Mouse (Mus musculus) 3T3-L1 (cell line): ENCODE data around the gene Usb1.

Experiments
- DNase-seq: peaks from one replicate; pipeline ENCODE4 v3.0.0-alpha.2; 2015; ENCODE audit warnings: low read depth, low spot score

Usb1 gene

DNA sequence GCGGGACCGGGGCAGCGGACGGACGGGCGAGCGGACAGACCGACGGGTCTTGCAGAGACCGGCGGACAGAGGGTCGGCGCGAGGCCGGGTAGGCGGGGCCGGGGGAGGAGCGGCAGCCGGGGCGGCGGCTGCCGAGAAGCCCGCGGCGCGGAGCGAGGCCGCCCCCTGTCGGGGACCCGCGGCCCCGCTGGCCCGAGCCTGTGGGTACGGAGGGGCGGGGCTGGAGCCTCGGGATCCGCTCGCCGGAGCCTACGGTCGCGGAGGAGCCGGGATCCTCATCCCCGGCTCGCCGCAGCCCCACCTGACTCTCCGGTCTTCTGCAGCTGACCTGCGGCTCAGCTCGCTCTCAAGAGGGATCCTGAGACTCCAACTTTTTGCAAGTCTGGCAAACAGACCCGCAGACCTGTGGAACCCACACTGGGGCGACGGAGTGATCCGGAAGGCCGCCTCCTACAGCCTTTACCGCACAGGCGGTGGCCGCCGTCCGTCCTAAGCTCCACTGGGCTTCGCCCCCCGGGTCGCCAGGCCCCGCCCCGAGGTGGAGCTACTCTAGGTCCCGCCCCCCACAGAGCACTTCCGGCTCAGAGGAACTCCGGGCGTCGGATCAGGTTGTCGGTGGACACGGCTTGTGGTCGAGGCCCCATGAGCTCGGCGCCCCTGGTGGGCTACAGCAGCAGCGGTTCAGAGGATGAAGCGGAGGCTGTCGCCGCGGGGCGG, at the start of gene Usb1, which contains the start of gene Zfp319:
Gene Usb1, plus strand, starts transcription at position 565 of the 717 bp plus-strand sequence.
Gene Zfp319, minus strand, starts transcription at position 231 of the 717 bp plus-strand sequence.
- peak; percentile 97 for DNase-seq

DNA sequence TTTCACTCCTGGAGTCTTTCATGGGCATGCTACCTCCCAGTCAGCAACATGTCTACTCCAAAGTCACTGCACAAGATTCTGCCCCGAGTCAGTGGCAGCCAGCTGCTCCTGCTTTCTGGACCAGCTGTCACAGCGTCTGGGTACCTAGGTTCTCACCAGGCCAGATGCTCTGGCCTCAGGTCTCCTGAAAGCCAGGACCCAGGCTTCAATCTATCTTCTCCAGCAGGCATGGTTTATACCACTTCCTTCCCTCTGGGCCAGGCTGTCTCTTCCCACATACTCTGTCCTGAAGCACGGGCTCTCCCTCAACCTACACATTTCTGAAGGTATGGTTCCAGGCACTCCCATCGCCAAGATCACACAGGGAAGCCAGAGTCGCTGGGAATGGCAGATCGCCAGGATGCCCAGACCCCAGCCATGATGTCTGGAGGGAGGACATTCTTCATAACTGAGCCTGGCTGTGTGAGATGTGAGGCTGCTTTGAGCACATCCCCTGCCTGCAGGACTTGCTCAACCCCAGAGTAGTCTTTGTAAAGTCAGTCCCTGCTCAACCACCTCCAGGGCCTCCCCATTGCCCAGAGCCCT, 42.9 kb upstream of the Usb1 start:
- DNase-seq: no peak

DNA sequence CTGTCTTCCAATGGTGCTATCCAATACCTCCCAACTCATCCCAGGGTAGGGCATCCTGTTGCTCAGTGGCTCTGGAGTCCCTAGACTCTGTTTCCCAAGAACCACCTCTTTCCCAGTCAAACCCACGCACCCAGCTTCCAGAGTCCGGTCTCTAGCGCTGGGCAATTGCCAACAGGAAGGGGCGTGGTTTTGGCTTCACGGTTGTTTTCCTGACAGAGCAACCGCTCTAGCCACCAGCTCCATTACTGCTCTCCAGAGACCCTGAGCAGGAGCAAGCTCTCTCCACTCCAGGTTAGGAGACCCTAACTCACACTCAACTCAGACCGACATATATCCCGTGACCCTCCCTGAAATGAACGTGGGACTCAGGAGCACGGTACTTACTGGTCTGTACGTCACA, 38.9 kb upstream of the Usb1 start:
- peak; percentile 22 for DNase-seq

DNA sequence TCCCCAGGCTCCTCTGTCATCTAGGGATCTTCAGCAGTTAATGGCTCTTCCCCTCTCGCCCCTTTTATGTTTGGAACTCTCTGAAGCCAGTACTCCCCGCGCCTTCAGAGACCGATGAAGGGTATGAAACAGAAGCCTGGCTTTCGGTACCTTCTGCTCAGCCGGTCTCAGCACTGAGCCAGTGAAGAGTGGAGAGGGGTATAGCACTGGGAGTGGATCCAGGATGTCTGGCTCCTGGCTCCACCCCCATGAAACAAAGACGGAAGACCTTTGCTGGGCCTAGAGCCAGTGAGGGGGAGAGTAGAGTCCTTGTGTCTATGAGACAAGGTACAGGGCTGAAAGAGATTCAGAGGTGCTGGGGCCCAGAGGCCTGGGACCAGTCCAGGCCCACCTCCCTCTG, 38.2 kb upstream of the Usb1 start:
- no peak for DNase-seq

DNA sequence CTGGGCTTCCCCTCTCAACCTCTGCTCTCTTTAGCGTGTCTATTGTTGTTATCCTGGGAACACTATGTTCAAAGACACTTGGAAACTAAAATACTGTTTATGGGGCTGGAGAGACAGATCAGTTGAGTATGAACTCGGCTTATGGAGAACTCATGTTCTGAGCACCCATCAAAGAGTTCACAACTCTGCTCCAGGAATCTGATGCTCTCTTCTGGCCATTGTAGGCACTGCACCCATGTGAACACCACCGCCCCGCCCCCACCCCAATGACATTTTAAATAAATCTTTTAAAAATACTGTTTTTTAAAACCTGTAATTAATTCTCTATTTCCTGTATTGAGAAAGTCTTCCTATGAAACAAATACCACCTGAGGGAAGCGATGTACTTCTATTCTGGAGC, 29.7 kb upstream of the Usb1 start:
- DNase-seq: peak; percentile 77

DNA sequence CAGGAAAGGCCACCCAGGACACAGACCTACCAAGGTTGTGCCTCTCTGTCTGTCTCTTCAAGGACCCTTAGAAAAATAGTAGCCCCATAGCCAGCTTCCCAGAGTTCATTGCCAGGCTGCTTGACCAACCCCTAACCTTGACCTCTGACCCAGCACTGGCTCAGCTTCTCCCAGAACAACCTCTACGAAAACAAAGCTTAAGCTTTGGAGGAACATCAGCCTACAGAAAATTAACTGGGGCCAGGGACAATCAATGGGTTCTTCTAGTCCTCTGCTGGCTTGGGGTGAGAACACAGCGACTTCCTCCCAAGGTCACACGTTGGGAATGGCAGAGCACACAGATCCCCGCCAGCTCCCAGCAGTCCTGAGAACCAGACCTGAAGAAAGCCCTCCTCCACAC, 26.6 kb upstream of the Usb1 start:
- DNase-seq: no peak

DNA sequence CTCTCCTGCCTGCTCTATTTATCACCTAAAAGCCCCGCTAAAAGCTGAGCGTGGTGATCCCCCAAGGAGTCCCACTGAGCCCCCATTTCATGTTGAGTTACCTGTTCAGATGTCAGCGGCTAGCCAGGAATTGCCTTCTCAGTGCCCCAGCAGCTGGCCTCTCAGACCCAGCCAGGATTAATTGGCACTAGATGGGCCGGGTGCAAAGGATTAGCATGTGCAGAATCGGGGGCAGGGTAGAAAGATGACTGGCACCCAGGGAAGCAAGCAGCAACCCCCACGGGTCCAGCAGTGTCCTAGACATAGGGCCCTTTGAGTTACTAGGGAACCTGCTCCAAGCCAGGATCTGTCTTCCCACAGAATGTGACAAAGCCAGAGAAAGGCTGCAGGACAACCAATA, 25.7 kb upstream of the Usb1 start, which contains the start of gene Cngb1:
Gene Cngb1, minus strand, starts transcription at position 155 of the 400 bp plus-strand sequence.
- no peak for DNase-seq

DNA sequence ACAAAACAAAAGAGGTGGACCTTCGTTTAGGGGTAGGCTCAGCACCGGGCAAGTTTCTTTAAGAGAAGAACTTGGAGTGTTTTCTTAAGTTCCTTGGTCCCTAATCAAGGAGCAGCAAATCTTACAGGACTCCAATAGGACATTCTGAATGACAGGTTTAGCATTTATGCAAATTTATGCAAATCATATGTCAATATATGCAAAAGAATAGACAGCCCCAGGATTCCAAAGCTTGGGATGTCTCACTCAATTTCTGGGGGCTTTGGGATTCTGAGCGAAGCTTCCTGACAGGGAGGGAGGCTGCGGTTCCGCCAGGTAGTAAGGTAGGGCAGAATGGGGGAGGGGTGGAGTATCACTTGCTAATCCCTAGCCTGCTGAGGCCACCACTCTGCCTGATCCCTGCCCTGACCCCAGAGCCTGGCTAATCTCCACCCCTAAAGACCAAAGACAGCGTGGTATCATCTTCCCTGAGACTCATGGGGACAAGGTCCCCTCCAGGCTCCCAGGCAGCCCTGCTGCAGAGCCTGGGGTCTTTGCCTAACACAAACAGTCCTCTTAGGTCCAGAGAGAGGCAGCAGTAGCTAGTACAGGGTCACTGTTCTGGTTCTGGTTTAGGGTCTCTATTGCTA, 21.6 kb upstream of the Usb1 start, which contains the start of gene Tepp:
Gene Tepp, plus strand, starts transcription at position 225 of the 629 bp plus-strand sequence.
- DNase-seq: no peak

DNA sequence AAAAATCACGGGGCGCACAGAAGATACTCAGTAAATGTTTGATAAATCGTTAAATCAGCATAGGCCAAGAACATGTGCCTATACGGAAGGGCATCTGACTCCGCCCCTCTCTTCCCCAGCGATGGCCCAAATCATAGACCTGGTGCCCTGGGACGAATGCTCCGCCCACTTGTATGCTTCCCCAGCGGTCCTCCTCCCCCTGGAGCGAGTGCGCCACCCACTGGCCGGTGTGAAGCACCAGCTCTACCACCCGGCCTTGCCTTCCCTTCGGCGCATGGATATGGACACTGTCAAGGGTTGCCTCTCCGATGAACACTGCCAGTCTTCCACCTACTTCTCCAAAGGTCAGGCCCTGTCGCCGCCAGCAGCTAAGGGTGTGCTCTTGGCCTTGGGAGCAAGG, 19.2 kb upstream of the Usb1 start:
- no peak for DNase-seq

DNA sequence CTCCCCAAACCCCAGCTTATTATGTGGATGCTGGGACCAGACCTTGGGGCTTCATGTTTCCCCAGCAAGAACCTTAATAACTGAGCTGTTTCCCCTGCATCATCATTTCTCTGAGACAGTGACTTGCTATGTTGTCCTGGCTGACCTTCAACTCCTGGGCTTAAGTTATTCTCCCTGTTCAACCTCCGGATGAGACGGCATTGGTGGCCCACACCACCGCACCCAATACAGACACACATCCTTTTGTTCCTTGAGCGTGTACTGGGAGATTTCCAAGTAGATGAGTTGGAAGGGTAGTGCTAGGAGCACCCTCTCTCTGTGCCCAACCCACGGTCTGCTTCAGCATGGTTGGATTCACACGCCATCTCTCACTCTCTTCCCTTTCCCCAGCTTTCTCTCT, 18.2 kb upstream of the Usb1 start:
- DNase-seq: no peak

DNA sequence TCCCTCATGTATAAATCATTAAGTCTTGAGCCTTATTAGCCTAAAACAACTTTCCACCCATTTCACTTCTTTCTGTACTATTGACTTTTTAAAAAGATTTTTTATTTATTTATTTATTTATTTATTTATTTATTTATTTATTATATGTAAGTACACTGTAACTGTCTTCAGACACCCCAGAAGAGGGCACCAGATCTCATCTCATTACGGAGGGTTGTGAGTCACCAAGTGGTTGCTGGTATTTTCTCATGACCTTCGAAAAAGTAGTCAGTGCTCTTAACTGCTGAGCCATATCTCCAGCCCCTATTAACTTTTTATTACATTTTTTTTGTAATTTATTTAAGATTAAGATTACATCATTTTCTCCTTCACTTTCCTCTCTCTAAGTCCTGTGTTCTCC, 17.4 kb upstream of the Usb1 start:
- DNase-seq: no peak

DNA sequence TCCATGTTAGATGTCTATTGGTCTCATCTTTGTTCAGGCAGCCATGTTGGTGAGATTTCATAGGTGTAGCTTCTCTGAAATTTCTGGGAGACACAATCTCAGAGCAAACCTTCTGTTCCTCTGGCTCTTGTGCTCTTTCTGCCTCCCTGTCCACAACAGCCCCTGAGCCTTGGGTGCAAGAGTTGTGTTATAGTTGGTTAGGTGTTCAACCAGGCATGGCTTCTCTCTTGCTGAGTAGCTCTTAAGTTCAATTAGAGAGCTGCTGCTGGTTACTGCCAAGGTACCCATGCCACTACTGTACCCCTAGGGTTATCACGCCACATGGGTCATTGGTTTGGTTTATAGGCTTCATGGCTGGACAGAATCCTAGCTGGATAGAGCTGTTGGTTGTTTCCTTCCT, 16.7 kb upstream of the Usb1 start:
- no peak for DNase-seq

DNA sequence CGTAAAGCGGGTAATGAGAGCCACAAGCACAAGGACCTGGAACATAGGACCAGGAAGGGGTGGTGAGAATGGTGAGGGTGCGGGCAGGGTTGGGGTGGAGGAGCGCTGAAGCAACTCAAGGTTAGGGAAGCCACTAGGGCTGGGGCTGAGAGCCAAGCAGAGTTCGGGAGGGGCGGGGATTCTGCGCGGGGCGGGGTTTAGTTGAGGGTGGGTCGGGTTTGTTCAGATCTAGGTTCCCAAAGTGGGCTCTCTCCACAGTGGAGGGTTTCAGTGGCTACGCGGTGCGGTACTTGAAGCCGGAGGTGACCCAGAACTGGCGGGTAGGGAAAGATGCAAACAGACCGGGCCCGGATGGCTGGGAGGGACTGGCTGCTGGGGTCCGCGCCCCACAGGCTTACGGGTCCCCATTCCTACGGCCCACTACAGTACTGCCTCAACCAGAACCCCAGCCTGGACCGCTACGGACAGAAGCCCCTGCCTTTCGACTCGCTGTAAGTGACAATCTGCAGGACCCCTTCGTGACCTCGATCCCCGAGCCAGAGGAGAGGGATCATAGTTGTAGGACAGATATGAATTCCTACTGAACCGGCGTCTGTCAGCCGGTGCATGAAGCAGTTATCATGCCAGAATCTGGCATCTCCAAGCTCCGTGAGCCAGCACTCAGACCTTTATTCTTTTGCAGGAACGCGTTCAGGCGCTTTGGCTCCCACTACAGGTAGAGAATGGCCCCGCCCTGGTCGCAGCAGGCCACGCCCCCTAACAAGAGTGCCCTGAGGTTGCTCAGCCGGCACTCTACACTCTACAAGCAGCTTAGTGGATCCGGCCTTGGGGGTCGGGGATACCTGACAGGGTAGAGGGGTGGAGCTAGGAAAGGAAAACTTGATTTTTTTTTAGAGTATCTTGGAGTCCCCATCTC, 11.6 kb upstream of the Usb1 start:
- no peak for DNase-seq

DNA sequence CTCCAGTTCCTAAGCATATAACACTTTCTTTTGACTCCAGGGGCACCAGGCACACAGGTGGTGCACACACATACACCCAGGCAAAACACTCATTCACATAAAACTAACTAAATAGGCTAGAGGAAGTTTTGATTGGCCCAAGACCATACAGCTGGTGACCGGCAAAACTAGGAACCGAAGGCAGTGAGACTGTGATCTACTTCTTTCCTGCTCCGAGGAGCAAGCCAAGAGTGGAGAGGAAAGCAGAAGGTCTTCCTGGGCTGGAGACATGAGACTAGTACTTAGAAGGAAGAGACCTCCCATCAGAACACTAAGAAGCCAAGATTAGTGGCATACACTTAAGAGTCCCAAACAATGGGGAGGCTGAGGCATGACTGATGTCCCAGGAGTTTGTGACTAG, 8.9 kb upstream of the Usb1 start:
- DNase-seq: no peak

DNA sequence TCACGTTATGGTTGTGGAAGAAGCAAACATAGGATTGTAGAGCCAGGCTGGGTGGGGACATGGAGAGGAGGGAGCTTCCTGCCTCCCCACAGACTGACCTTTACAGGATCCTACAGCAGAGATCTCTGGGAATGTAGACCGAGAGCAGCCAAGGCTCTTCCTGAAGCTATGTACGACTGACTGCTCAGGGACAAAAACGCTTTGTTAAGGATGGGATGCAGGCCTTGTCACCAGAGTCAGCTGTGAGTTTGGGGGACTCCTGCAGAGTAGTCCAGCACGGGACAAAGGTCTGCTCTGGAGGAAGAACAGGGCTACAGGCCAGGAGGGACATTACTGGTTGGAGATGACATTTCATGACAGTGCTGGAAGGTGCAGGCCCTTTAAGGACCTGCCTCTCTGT, 7.4 kb upstream of the Usb1 start:
- DNase-seq: no peak

DNA sequence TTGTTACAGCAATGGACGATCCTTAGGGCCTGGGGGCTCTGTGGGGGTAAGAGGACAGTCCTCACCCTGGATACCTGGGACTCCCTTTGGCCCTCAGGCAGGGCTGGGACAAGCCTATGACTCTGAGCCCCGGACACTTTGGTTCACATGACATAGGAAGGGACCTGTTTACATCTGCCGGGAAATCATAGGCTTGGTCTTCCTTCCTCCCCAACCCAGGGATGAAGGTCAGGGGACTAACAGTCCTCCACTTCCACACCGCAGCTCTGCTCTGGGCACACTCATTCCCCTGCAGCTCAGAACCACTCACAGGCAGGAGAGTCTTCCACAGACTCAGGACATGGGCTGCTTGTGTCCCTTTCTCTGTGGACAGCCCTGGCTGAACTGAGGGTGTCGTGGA, 5.3 kb upstream of the Usb1 start:
- DNase-seq: no peak

DNA sequence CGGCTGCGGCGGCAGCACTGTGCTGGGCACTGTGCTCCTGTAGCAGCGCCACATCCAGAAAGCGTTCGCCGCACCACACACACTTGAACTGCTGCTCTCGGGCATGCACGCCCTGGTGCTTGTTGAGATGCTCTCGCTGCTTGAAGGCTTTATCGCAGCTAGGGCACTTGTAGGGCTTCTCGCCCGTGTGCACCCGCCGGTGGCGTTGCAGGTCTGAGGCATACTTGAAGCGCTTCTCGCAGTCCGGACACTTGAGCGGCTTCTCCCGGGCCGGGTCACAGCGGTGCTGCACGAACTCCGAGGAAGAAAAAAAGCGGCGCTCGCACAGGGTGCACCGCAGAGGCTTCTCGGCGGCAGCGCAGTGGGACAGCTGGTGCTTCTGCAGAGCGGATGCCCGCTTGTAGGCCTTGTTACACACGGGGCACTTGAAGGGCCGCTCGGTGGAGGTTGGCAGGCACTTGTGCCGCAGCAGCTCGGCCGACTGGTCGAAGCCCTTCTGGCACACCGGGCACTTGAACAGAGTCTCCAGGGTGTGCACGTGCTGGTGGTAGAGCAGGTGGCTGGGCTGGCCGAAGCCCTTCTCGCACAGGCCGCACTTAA, 4.1 kb upstream of the Usb1 start:
- no peak for DNase-seq

DNA sequence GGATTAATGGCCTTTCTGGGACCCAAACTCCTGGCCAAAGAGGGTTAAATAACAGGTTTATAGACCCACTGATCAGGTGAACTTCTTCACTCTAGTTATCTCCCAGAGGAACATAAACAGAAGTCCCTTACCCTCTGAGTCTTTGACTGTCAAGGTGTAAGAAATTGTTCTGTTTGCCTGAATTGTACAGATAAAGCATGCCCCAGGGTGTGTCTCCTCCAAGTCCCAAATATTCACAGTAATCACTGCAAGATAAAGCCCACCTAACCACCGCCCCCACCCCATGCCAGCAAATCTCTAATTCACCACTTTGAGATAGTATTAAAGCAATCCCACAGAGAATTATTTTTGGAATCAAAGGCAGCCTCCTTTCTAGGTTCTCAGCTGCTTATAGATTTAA, 1.7 kb upstream of the Usb1 start:
- no peak for DNase-seq

DNA sequence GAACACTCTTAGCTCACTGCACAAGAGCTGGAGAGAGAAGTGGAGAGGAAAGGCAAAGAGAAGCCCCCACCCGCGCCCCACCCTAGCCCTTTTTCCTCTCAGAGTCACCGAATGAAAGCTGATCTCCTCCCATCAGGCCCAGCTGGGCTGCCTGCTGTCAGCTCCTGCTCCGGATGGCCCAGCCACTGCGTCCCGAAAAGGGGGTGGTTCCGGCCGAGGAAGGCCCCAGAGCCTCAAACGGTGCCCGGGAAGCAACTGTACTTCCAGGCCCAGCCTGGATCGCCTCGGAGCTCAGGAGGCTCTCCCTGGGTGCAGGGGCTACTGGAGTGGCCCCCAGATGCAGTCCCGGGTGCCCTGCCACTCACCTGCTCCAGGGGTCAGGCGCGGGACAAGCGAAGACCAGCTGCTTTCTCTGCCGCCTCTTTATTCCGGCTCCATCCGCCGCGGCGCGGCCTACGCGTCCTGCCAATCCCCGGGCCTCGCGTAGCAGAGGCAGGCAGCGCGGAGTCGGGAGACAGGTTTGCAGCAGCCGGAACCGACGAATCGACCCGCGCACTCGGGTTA, 846 bp upstream of the Usb1 start:
- peak; percentile 73 for DNase-seq

DNA sequence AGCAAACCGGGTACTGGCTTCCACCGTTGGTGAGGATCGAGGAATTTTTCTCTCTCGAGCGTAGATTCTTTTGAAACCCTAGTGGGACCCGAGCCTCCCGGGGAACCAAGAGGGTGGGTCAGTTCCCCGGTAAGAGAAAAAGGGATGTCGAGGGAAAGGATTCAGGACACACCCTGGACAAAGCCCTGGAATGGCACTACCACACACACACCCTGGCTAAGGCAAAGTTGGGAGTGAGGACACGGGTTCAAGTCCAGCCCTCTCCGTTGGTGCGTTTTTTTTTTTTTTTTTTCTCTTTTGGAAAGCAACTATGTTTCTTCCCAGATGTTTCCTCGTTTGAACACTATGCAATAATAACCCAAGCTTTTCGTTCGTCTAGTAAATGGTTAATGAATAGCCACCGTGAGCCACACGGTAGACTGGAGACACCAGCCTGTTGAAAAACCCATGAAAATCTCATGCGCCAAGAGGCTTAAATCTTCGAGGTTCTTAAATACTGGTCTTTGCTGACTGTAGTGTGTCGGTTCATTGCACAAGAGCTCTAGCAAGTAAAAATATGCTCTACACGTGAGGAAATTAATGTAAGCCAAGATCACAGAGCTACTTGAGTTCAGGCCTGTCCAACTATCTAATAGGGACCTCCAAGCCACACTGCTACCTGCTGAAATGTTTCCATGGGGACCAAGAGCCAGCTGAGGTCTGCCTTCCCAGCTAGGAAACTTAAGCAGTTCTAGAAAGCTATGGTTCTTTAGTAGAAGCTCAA, 534 bp downstream of the Usb1 start:
- peak; percentile 45 for DNase-seq
